Mouse (Mus musculus) ES-CJ7 (cell line): ENCODE measurements around the gene Ankzf1.
"Not testable (repeated sequence)": the region's sequence is repeated elsewhere in the genome, so short reads cannot be mapped to it uniquely, and the experiment has no call there.

ENCODE experiments used
- DNase-seq: peaks from one replicate; pipeline ENCODE4 v3.0.0; 2011; ENCODE audit warnings: low read depth, low spot score

Ankzf1 gene

GRCm38 (mm10) chr1:75223532-75223931 is 31.6 kb downstream of the Ankzf1 start:
- no peak for DNase-seq

GRCm38 (mm10) chr1:75225473-75225872 is 33.5 kb downstream of the Ankzf1 start:
- no peak for DNase-seq

GRCm38 (mm10) chr1:75226138-75226537 is 34.2 kb downstream of the Ankzf1 start:
- no peak for DNase-seq

- DNase-seq = peak; percentile 82
Measured at GRCm38 (mm10) chr1:75227653-75228052, 35.7 kb downstream of the Ankzf1 start.

- no peak for DNase-seq
Measured at GRCm38 (mm10) chr1:75229158-75229557, 37.2 kb downstream of the Ankzf1 start.

GRCm38 (mm10) chr1:75230335-75230994 is 38.5 kb downstream of the Ankzf1 start:
- DNase-seq = no peak

GRCm38 (mm10) chr1:75231224-75231623 is 39.3 kb downstream of the Ankzf1 start:
- no peak for DNase-seq

GRCm38 (mm10) chr1:75231664-75232152 is 39.8 kb downstream of the Ankzf1 start, which contains the start of gene A630095N17Rik:
TSS of gene A630095N17Rik (minus strand) at chr1:75232102.
- peak; percentile 35 for DNase-seq

- not testable (repeated sequence) for DNase-seq
Measured at GRCm38 (mm10) chr1:75232489-75232888, 40.5 kb downstream of the Ankzf1 start.

- peak; percentile 84 for DNase-seq
Measured at GRCm38 (mm10) chr1:75234606-75235005, 42.7 kb downstream of the Ankzf1 start.

- peak; percentile 87 for DNase-seq
Measured at GRCm38 (mm10) chr1:75236117-75237050, 44.4 kb downstream of the Ankzf1 start, which contains the start of gene Dnajb2. TSS of gene Dnajb2 (plus strand) at chr1:75236406.

GRCm38 (mm10) chr1:75239591-75239990 is 47.6 kb downstream of the Ankzf1 start:
- no peak for DNase-seq

- DNase-seq = no peak
Measured at GRCm38 (mm10) chr1:75243411-75243810, 51.5 kb downstream of the Ankzf1 start.

- DNase-seq = no peak
Measured at GRCm38 (mm10) chr1:75244175-75244826, 52.4 kb downstream of the Ankzf1 start.

GRCm38 (mm10) chr1:75244836-75245235 is 52.9 kb downstream of the Ankzf1 start:
- peak; percentile 95 for DNase-seq

GRCm38 (mm10) chr1:75247071-75247930 is 55.4 kb downstream of the Ankzf1 start:
- no peak for DNase-seq

- no peak for DNase-seq
Measured at GRCm38 (mm10) chr1:75248041-75248772, 56.3 kb downstream of the Ankzf1 start.
